Mouse (Mus musculus) E14TG2a.4 (cell line): ENCODE results near the gene Zcchc7.
A peak's percentile ranks its signal among the peaks of the same experiment; 100 is the strongest.

Experiments used
- H3K27me3 ChIP-seq: 2 replicates; pipeline ENCODE4 v1.6.1; 2014; ENCODE audit warnings: low read length, control low read depth; ENCODE audit not compliant: insufficient read depth
- H3K36me3 ChIP-seq: 2 replicates; pipeline ENCODE4 v1.6.1; 2014; ENCODE audit warnings: low read length, control low read depth; ENCODE audit not compliant: insufficient read depth
- H3K4me1 ChIP-seq: replicated peaks from 2 replicates; pipeline ENCODE4 v1.6.1; 2014; ENCODE audit warnings: low read depth, low read length, control low read depth
- H3K4me3 ChIP-seq: replicated peaks from 2 replicates; pipeline ENCODE4 v1.5.1; 2014; ENCODE audit warnings: mild to moderate bottlenecking, low read length
- H3K9me3 ChIP-seq: 2 replicates; pipeline ENCODE4 v1.6.1; 2014; ENCODE audit warnings: low read length, control low read depth
- CTCF ChIP-seq: conservative IDR thresholded peaks from 2 replicates; pipeline ENCODE4 v1.5.1; 2014; ENCODE audit warnings: low read length
- NANOG ChIP-seq: IDR thresholded peaks from 2 replicates; pipeline ENCODE4 v1.6.1; 2014; ENCODE audit warnings: borderline replicate concordance, low read length, mixed read lengths
- POU5F1 ChIP-seq: IDR thresholded peaks from 2 replicates; pipeline ENCODE4 v1.6.1; 2014; ENCODE audit warnings: low read length, borderline replicate concordance

Zcchc7 gene

GRCm38 (mm10) chr4:44780462-44781157 lies 24.9 kb downstream of the Zcchc7 start:
- peaks cover 25% of the 10 kb centered on the region for H3K4me1 ChIP-seq
- no peaks in the 10 kb centered on the region for H3K9me3 ChIP-seq
- no peaks in the 10 kb centered on the region for H3K36me3 ChIP-seq
- TF ChIP-seq POU5F1, result no peak
- no peak for TF ChIP-seq CTCF
- no peak for TF ChIP-seq NANOG
- no peaks in the 10 kb centered on the region for H3K27me3 ChIP-seq
- H3K4me3 ChIP-seq, result no peak overlapping the region

GRCm38 (mm10) chr4:44781494-44781893 lies 25.8 kb downstream of the Zcchc7 start:
- peaks cover 23% of the 10 kb centered on the region for H3K4me1 ChIP-seq
- TF ChIP-seq CTCF (no peak), NANOG (no peak), POU5F1 (no peak)
- H3K9me3 ChIP-seq, result no peaks in the 10 kb centered on the region
- no peak overlapping the region for H3K4me3 ChIP-seq
- no peaks in the 10 kb centered on the region for H3K27me3 ChIP-seq
- no peaks in the 10 kb centered on the region for H3K36me3 ChIP-seq

GRCm38 (mm10) chr4:44783566-44784292 lies 28.1 kb downstream of the Zcchc7 start:
- H3K4me3 ChIP-seq, result no peak overlapping the region
- peaks cover 18% of the 10 kb centered on the region for H3K4me1 ChIP-seq
- no peaks in the 10 kb centered on the region for H3K9me3 ChIP-seq
- no peaks in the 10 kb centered on the region for H3K36me3 ChIP-seq
- H3K27me3 ChIP-seq, result no peaks in the 10 kb centered on the region
- peak; percentile 82 for TF ChIP-seq NANOG
- TF ChIP-seq CTCF, result no peak; the same call in 1 of the 2 replicates
- no peak; the same call in 1 of the 2 replicates for TF ChIP-seq POU5F1

- H3K27me3 ChIP-seq, result no peaks in the 10 kb centered on the region
- H3K4me1 ChIP-seq, result no peaks in the 10 kb centered on the region
- H3K4me3 ChIP-seq, result no peak overlapping the region
- no peaks in the 10 kb centered on the region for H3K9me3 ChIP-seq
- no peaks in the 10 kb centered on the region for H3K36me3 ChIP-seq
- TF ChIP-seq NANOG, result no peak
- no peak for TF ChIP-seq POU5F1
- no peak for TF ChIP-seq CTCF
Measured at GRCm38 (mm10) chr4:44812855-44813254, 57.2 kb downstream of the Zcchc7 start.

- Histone ChIP-seq H3K4me3 (no peak overlapping the region), H3K27me3 (no peaks in the 10 kb centered on the region), H3K36me3 (no peaks in the 10 kb centered on the region), H3K4me1 (no peaks in the 10 kb centered on the region), H3K9me3 (no peaks in the 10 kb centered on the region)
- TF ChIP-seq POU5F1 (no peak), NANOG (no peak), CTCF (no peak)
Measured at GRCm38 (mm10) chr4:44813770-44814169, 58.1 kb downstream of the Zcchc7 start.

GRCm38 (mm10) chr4:44816584-44816983 lies 60.9 kb downstream of the Zcchc7 start:
- no peaks in the 10 kb centered on the region for H3K9me3 ChIP-seq
- H3K27me3 ChIP-seq, result no peaks in the 10 kb centered on the region
- peaks cover 2% of the 10 kb centered on the region; the same call in 1 of the 2 replicates for H3K36me3 ChIP-seq
- H3K4me3 ChIP-seq, result no peak overlapping the region
- no peaks in the 10 kb centered on the region for H3K4me1 ChIP-seq
- TF ChIP-seq CTCF (no peak), POU5F1 (no peak), NANOG (no peak)

- Histone ChIP-seq H3K4me1 (no peaks in the 10 kb centered on the region), H3K36me3 (no peaks in the 10 kb centered on the region), H3K4me3 (no peak overlapping the region), H3K9me3 (no peaks in the 10 kb centered on the region), H3K27me3 (no peaks in the 10 kb centered on the region)
- TF ChIP-seq POU5F1, result no peak
- TF ChIP-seq CTCF, result no peak
- no peak for TF ChIP-seq NANOG
Measured at GRCm38 (mm10) chr4:44830609-44831008, 74.9 kb downstream of the Zcchc7 start.

- TF ChIP-seq CTCF, result no peak
- peak; percentile 66; the same call in 1 of the 2 replicates for TF ChIP-seq POU5F1
- TF ChIP-seq NANOG, result no peak; the same call in 1 of the 2 replicates
Measured at GRCm38 (mm10) chr4:44851835-44852251, 96.2 kb downstream of the Zcchc7 start.

More at GRCm38 (mm10) chr4:44851835-44852251, 96.2 kb downstream of the Zcchc7 start:
- Histone ChIP-seq H3K9me3 (no peaks in the 10 kb centered on the region), H3K4me1 (peaks cover 18% of the 10 kb centered on the region), H3K36me3 (no peaks in the 10 kb centered on the region), H3K27me3 (no peaks in the 10 kb centered on the region), H3K4me3 (peak overlapping the region; percentile 32; the same call in 1 of the 2 replicates)
